Mouse (Mus musculus): ENCODE data around the gene Hpca.

GRCm38 (mm10) chr4:129116703-129117102 is 5.1 kb downstream of the Hpca start:
- TF ChIP-seq CTCF (IDR thresholded peaks at IDR 0.05; ENCODE audit: low read depth, low read length): no peak
- TF ChIP-seq POLR2A (IDR thresholded peaks at IDR 0.05; ENCODE audit: insufficient read depth, low read length): no peak
- no peak for TF ChIP-seq EP300 (IDR thresholded peaks at IDR 0.05; ENCODE audit: insufficient read depth, low read depth, low read length)
